Mouse (Mus musculus) thymus, postnatal 0 days (tissue): Measurements from ENCODE around the gene Bnipl. TPM values are rescaled to one million over a fixed set of nuclear protein-coding genes. Genes with fewer than 3 reads are reported as not detected.

Experiments used
- DNase-seq: peaks from one replicate; pipeline ENCODE4 v3.0.0-alpha.2; 2015; ENCODE audit warnings: low spot score
- polyA plus RNA-seq: library from polyadenylated mRNA; unstranded; fragments of >200 nt; fragmentation: Nextera tagmentation; extraction: Ambion mirVana; gene quantifications from 2 replicates; pipeline ENCODE4 v1.2.1, GENCODE M21; 2015

Bnipl gene
- polyA plus RNA-seq, 1 experiment from 2014 or later, result 0.35 TPM

DNA sequence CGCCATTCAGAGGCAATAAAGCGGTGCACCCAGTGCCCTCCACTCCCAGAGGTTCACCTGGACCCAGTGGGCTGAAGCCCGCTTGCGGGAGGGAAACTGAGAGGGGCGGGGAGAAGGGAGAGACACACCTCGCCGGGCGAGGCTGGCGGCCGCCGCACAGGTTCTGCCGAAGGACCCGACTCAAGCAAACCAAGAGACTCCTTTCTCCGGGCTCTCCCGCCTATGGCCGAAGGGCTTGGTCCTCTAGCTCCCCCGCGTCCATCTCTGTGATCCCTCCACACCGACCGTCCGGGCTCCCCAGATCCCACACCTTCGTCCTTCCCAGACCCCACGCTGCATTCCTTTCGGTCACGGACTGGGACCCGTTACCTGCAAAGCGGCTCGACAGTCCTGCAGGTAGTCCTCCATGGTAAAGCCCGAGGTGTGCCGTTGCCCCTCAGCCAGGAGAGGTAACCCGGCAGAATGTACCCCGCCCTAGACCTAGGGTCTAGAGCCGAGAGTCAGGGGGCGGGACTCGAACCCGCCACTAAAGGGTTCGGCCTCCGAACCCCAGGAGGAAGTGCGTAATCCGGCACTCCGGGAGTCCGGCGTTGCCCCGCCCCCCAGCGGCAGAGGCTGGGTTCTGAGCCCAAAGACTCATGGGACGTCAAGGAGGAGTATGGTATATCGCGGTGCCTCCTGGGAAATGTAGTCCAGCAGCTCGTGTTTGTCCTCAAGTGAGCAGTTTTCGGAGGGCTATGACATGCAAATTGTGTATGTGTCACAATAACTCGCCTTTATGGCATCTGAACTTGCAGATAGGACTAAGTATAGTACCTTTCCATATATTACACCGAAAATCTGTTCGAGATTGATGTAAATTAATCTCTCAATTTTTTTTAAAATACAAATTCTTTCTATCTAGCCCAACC, 30.5 kb upstream of the Bnipl start, which contains the start of the genes Mindy1 and Prune1:
TSS of gene Mindy1 (plus strand) at position 130 of the 911 bp plus-strand sequence.
TSS of gene Prune1 (minus strand) at position 861 of the 911 bp plus-strand sequence.
- DNase-seq, result peak; percentile 99

DNA sequence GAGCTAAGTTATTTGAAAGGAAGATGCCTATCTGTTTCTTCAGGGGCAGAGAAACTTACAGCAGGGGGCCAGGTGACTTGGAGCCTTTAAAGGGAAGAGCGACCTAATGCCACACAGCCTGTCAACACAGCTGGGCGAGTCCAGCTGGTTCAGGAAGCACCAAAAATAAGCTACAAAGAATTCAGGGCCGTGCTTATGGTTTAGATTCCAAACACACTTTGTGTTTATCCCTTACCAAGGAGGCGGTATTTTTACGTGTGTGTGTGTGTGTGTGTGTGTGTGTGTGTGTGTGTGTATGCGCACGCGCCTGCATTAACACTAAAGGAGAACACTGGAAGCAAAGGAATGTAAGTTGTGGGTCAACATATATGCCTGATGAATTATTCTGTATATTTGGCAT, 29.8 kb upstream of the Bnipl start:
- peak; percentile 49 for DNase-seq

DNA sequence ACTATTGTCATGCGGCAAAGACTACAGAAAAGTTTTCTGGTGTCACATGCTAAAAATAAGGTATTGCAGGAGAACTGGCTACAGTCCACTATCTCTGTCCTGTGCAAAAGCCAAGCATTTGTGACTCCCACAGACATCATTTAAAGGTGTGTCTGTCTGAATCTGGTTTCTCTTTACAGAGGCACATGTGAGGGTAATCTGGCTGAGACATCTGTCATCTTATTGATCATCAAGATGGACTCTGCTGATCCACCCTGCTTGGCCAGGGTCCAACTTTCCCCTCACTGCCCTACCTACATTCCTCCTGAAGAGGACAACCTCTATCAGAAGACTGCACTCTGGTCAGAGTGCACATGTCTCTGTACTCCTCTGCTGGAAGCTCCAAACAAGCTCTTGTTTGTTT, 26.2 kb upstream of the Bnipl start:
- no peak for DNase-seq

GRCm38 (mm10) chr3:95276428-95276934, 25.5 kb upstream of the Bnipl start:
- DNase-seq, result peak; percentile 35

- DNase-seq, result no peak
These were observed 24.2 kb upstream of the Bnipl start for GRCm38 (mm10) chr3:95275161-95275560.

DNA sequence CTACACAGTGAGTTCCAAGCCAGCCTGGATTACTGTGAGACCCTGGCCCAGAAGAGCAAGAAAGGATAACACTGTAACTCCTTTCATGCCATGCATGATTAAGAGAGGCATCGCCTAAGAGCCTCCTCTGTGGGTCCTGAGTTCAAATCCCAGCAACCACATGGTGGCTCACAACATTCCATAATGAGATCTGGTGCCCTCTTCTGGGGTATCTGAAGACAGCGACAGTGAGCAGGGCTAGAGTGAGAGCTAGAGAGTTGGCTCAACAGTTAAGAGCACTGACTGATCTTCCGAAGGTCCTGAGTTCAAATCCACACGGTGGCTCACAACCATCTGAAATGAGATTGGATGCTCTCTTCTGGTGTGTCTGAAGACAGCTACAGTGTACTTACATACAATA, 23.5 kb upstream of the Bnipl start:
- no peak for DNase-seq

GRCm38 (mm10) chr3:95273471-95273870, 22.5 kb upstream of the Bnipl start:
- no peak for DNase-seq

- DNase-seq, result no peak
These were observed 19.9 kb upstream of the Bnipl start for GRCm38 (mm10) chr3:95270766-95271364.

GRCm38 (mm10) chr3:95269789-95270188, 18.8 kb upstream of the Bnipl start:
- no peak for DNase-seq

DNA sequence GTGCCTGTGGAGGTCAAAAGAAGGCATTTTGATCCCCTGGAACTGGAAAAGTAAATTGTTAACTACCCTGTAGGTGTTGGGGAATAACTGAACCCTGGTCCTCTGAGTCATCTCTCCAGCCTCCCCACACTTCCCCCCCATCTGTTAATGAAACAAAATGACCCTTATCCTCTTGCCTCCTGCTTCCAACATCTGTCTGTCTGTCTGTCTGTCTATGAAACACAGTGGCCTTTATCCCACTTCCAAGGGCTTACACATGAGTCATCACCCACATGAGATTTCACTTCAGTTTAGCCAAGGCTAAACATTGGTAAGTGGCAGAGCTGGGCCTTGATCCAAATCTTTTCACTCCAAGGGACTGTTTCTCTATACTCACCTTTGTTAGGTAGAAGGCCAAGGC, 16.9 kb upstream of the Bnipl start:
- DNase-seq, result no peak

GRCm38 (mm10) chr3:95266052-95266451, 15.1 kb upstream of the Bnipl start:
- no peak for DNase-seq

DNA sequence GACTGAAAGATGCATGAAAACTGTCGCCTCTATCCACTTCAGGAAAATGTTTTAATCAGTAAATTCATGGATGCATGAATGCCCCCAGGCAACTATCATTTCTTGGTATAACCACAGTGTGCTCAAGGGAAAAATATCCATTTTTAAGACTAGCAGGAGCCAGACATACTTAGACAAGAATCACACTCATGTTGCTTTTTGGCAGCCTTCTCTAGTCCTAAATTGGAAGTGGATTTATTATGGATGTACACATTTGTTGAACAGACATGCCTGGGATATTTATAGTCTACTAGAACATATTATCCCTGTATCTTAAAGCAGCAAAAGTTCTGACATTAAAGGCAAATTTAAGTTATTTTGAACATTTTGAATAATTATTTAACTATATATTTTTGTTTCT, 13.7 kb upstream of the Bnipl start:
- no peak for DNase-seq

DNA sequence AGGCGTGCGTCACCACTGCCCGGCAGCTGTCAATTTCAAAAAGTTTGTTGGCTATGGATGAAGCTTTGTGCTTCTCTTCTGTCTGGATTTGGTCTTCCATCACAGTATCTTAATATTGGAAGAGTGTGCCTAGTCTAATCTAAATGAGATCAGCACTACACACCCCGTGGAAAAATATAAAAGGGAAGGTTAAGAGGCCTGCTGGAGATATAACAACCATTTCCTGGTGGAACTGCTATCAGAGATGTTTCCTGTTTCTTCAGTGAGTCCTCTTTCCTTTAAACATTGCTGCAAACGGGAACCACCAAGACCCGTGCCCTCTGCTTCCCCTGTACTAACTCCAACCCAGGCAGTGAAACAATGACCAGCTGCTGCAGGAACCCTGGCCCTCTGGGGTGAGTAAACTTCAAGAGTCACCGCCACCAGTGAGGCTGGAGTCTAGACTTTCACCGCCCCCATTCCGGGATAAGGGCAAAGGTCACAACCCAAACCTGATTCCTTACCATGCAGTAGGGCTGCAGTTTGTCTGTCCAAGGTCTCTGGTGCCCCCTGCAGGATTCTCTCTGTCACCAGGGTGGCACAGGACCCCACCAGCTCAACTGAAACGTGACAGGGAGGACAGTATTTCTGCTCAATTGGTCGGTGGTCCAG, 12.2 kb upstream of the Bnipl start:
- peak; percentile 76 for DNase-seq

- DNase-seq, result no peak
These were observed 11.0 kb upstream of the Bnipl start for GRCm38 (mm10) chr3:95261975-95262374.

DNA sequence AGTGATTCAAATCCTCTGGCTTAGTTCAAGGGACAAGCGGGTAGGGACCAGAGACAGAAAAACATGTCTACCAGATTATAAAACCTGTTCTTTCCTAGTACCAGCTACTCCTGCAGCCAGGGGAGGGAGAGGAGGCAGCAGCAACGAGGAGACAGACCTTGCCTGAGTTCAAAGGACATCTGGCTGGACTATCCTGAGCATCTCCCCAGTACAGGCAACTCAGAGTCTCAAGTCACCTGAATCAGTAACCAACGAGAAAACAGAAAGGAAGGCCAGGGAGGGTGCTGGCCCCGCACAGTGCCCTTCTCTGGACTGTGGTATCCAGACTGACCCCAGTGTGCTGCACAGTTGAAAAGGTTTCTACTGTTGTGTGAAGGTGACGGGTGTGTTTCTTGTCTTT, 5.9 kb upstream of the Bnipl start:
- no peak for DNase-seq

- DNase-seq, result no peak
These were observed 632 bp downstream of the Bnipl start for GRCm38 (mm10) chr3:95250361-95250760.

- no peak for DNase-seq
These were observed 3.2 kb downstream of the Bnipl start for GRCm38 (mm10) chr3:95247660-95248336.

GRCm38 (mm10) chr3:95246465-95247231, 4.3 kb downstream of the Bnipl start:
- no peak for DNase-seq

GRCm38 (mm10) chr3:95243086-95243485, 7.9 kb downstream of the Bnipl start:
- no peak for DNase-seq

- no peak for DNase-seq
These were observed 9.5 kb downstream of the Bnipl start, which contains the start of gene Gm128 for GRCm38 (mm10) chr3:95241498-95241897. Gene Gm128 (minus strand): TSS chr3:95241598.
